Mouse (Mus musculus): ENCODE results near the gene Gucy2d. TPM values are rescaled to one million over a fixed set of nuclear protein-coding genes. Genes with fewer than 3 reads are reported as not detected.

The Gucy2d gene
- 0.18 TPM in 1 of 2 replicates, not detected in the other for total RNA-seq (2014; rRNA removed)
- 0.18 and 0.20 TPM in 2 replicates for polyA plus RNA-seq (2015; fragmentation: Nextera tagmentation; extraction: Ambion mirVana)

DNA sequence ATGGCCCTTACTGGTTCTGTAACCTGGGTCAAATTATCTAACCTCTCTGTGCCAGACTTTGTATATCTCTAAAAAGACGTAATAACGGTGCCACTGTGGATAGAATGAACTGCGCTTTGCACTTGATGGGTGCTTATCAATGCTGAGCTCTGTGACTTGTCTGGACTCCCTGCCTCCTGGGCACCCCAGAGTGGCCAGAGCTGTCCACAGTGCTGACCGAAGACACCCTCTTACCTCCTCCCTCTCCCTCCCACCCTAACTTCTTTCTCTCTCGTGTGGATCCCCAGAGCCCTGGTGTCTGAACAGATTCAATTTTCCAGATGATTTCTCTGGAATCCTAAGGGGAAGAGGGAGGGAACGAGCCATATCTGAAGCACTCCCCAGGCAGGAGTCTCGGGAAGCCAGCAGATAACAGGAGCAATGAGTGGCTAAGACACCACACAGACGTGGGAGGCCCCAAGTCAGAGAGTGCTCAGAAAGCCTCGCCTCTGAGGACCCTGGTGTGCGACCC is at the start of gene Gucy2d:
Gene Gucy2d (plus strand): TSS at position 461 of the 511 bp plus-strand sequence.
- H3K36me3 ChIP-seq (ENCODE audit: insufficient read depth, low read length) = no peaks in the 10 kb centered on the region
- no peak within 1 kb of the TSS for H3K4me3 ChIP-seq (ENCODE audit: low read length)
- H3K27me3 ChIP-seq (ENCODE audit: insufficient read depth, low read length) = no peaks in the 10 kb centered on the region
- no peak for TF ChIP-seq CTCF (IDR thresholded peaks at IDR 0.05; ENCODE audit: low read depth)
- H3K4me1 ChIP-seq (ENCODE audit: insufficient read depth, low read length) = no peaks in the 10 kb centered on the region
- ATAC-seq (0 out of 2 replicates have a peak, but pooled peaks have one; percentile 35), DNase-seq (ENCODE audit: low spot score) (no peak)
- no peak within 1 kb of the TSS for H3K27ac ChIP-seq
- H3K9me3 ChIP-seq (ENCODE audit: low read length) = no peaks in the 10 kb centered on the region
- H3K9ac ChIP-seq (replicated peaks; ENCODE audit: low read length) = no peak within 1 kb of the TSS
- no peak within 1 kb of the TSS for H3K4me2 ChIP-seq (ENCODE audit: low read depth, low read length)
- WGBS = 45% methylated on average over 10 of the region's 10 CpGs

DNA sequence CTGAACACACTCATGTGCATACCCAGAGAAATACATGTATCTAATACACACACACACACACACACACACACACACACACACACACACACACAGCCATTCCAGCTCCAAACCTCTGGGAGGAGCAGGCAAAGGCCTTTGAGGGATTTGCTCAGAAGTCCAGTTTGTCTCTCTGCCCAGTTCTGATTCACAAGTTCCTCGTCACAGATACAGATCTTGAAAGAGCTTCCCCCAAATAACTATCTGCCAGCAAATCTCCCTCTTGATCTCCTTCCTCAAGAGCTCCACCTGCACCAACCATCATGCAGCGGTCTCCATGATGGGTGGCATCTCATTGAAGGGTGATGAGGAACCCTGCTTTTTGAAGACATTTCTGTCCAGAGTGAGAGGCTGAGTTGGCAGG is 49.7 kb upstream of the Gucy2d start:
- no peak overlapping the region for H3K4me3 ChIP-seq (ENCODE audit: low read length)
- H3K27me3 ChIP-seq (ENCODE audit: insufficient read depth, low read length) = no peaks in the 10 kb centered on the region
- H3K9me3 ChIP-seq (ENCODE audit: low read length) = no peaks in the 10 kb centered on the region
- DNase-seq (ENCODE audit: low spot score) (no peak), ATAC-seq (no peak)
- no peaks in the 10 kb centered on the region for H3K4me1 ChIP-seq (ENCODE audit: insufficient read depth, low read length)
- no peaks in the 10 kb centered on the region for H3K36me3 ChIP-seq (ENCODE audit: insufficient read depth, low read length)
- WGBS = 85% methylated on average over 2 of the region's 2 CpGs
- H3K27ac ChIP-seq = no peak overlapping the region
- no peak overlapping the region for H3K9ac ChIP-seq (replicated peaks; ENCODE audit: low read length)
- H3K4me2 ChIP-seq (ENCODE audit: low read depth, low read length) = no peak overlapping the region
- no peak for TF ChIP-seq CTCF (IDR thresholded peaks at IDR 0.05; ENCODE audit: low read depth)

DNA sequence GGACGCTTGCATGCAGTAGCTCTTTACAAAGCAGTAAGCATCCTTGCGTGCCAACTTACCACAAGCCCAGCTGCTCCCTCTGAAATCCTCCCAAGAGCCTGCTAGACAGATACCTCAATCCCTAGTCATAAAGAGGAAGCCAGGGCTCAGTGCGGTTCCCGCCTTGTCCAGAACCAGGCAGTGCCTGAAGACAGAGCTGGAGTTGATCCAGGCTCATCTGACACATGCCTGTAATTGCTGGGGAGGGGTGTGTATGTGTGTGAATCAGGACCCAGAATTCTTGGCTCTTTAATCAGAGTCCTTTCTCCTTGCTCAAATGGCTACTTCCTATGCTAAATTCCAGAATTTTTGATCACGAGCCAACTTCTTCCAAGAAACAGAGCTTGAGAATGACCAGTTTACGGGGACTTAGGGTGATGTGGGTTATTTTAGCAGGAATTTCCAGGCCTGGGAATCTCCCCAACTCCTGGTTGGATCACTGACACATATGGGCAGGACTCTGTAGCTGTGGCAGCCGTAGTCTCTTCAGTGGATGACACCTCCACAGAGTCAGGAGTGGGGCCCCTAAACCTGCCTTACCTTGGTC is 48.8 kb upstream of the Gucy2d start:
- Histone ChIP-seq H3K9ac (replicated peaks; ENCODE audit: low read length) (no peak overlapping the region), H3K36me3 (ENCODE audit: insufficient read depth, low read length) (no peaks in the 10 kb centered on the region), H3K4me2 (ENCODE audit: low read depth, low read length) (no peak overlapping the region), H3K27ac (no peak overlapping the region), H3K27me3 (ENCODE audit: insufficient read depth, low read length) (no peaks in the 10 kb centered on the region), H3K4me1 (ENCODE audit: insufficient read depth, low read length) (no peaks in the 10 kb centered on the region), H3K4me3 (ENCODE audit: low read length) (no peak overlapping the region), H3K9me3 (ENCODE audit: low read length) (no peaks in the 10 kb centered on the region)
- peak; percentile 74 for DNase-seq (ENCODE audit: low spot score)
- peak; percentile 75 for ATAC-seq
- TF ChIP-seq CTCF (IDR thresholded peaks at IDR 0.05; ENCODE audit: low read depth) = no peak
- WGBS = 48% methylated on average over 7 of the region's 7 CpGs

DNA sequence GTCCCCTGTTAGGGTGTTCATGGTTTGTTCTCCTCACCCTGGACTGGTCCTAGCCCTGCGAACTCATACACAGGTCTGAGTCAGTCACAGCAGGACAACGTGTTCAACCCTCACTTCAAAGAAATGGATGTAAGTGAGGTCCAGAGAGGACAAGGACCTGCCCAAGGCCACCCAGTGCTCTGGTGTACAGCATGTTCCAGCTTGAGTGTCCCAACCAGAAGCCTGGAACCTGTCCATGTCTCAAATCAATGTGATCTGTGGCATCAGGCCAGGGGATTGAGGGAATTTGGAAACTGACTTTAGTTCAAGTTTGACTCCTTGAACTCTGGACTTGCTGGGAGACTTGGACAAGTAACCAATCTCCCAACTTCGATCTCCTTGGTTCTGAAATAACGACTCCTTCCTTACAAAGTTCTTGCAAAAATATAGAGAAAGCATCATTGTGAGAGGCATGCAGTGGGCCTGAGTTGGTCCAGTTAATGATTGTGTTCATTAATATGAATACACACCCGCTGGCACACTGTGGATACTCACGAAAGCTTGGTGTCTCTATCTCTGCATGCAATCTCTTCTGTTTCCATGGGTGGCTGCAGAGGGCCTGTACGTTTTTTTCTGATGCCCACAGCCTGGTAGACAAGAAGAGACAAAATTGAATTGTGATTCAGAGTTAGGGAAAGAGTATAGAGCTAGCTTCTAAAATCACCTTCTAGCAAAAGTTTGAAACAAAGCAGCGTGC is 47.6 kb upstream of the Gucy2d start:
- no peak for ATAC-seq
- Histone ChIP-seq H3K4me3 (ENCODE audit: low read length) (no peak overlapping the region), H3K27me3 (ENCODE audit: insufficient read depth, low read length) (no peaks in the 10 kb centered on the region), H3K9me3 (ENCODE audit: low read length) (no peaks in the 10 kb centered on the region), H3K36me3 (ENCODE audit: insufficient read depth, low read length) (no peaks in the 10 kb centered on the region), H3K9ac (replicated peaks; ENCODE audit: low read length) (no peak overlapping the region), H3K4me2 (ENCODE audit: low read depth, low read length) (no peak overlapping the region), H3K27ac (no peak overlapping the region), H3K4me1 (ENCODE audit: insufficient read depth, low read length) (no peaks in the 10 kb centered on the region)
- no peak for TF ChIP-seq CTCF (IDR thresholded peaks at IDR 0.05; ENCODE audit: low read depth)
- DNase-seq (ENCODE audit: low spot score) = no peak
- WGBS = 78% methylated on average over 8 of the region's 8 CpGs

DNA sequence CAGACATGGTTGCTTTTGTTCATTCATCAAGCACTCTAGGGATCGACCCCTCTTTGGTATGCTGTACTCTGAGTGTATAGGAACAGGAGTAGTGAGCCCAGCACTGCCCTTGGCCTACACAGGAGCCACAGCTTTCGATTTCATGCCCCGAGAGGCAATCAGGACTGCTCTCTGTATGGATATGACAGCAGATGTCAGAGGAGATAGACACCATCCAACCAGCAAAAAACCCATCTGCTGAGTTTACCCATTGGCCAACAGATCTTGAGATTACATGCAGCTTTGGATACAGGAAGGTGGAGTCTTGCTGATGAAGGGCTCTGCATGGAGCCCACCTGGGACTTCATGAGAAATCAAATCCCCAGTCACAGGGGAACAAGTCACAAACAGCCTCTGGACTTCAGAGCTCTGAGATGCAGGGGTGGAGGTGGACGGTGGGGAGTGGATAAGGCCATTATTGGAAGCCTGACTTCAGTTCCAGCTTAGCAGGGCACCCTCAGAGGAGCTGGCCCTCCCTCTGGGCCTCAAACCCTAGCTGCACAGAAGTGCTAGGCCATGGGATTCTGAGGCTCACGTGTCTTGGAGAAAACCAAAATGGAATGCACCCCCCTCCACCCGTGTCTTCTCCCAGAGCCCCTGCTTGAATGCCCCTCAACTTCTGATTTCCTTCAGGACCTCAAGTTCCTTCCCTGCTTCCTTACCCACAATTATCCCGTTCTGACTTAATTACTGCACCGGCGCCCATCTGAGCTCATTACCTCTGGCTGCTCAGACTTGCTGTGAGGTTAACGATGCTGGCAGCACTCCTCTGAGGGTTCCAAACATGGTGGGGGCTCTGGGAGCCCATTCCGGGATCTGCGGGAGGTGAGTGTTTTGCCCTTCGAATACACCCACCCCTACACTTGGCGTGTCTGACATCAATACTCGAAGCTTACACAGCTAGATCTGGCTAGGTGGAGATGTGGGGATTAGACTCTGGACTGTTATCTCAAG is 37.3 kb upstream of the Gucy2d start:
- DNase-seq (ENCODE audit: low spot score) (peak; percentile 71), ATAC-seq (peak; percentile 90)
- no peak for TF ChIP-seq CTCF (IDR thresholded peaks at IDR 0.05; ENCODE audit: low read depth)
- 47% methylated on average over 14 of the region's 15 CpGs for WGBS
- H3K4me3 ChIP-seq (ENCODE audit: low read length) = no peak overlapping the region
- H3K9me3 ChIP-seq (ENCODE audit: low read length) = no peaks in the 10 kb centered on the region
- peak overlapping the region; percentile 70 for H3K27ac ChIP-seq
- H3K9ac ChIP-seq (replicated peaks; ENCODE audit: low read length) = no peak overlapping the region
- H3K36me3 ChIP-seq (ENCODE audit: insufficient read depth, low read length) = no peaks in the 10 kb centered on the region
- H3K4me1 ChIP-seq (ENCODE audit: insufficient read depth, low read length) = peaks cover 10% of the 10 kb centered on the region; the same call in 1 of the 2 replicates
- H3K27me3 ChIP-seq (ENCODE audit: insufficient read depth, low read length) = no peaks in the 10 kb centered on the region
- H3K4me2 ChIP-seq (ENCODE audit: low read depth, low read length) = no peak overlapping the region

DNA sequence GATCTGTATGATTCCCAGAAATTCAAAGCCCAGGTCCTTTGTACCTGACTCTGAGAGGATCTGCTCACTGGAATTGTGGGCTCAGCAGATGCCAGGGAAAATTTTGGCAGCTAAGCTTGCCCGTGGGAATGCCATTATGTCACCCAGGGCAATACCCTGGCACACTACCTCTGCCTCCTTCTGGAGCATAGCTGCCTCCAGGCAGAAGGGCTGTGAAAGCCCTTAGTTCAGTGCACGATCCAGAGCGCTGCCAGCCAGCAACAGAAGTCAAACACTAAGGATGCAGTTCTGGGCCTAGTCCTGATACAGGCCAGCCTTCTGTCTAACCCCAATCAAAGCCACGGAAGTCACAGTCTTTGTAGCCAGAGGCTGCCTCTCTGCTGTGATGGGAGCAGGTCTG is 36.2 kb upstream of the Gucy2d start:
- no peak for TF ChIP-seq CTCF (IDR thresholded peaks at IDR 0.05; ENCODE audit: low read depth)
- peak; percentile 76 for DNase-seq (ENCODE audit: low spot score)

More for the DNA sequence above, 36.2 kb upstream of the Gucy2d start:
- Histone ChIP-seq H3K4me2 (ENCODE audit: low read depth, low read length) (no peak overlapping the region), H3K4me1 (ENCODE audit: insufficient read depth, low read length) (peaks cover 10% of the 10 kb centered on the region; the same call in 1 of the 2 replicates), H3K36me3 (ENCODE audit: insufficient read depth, low read length) (no peaks in the 10 kb centered on the region), H3K9ac (replicated peaks; ENCODE audit: low read length) (no peak overlapping the region), H3K27me3 (ENCODE audit: insufficient read depth, low read length) (no peaks in the 10 kb centered on the region), H3K9me3 (ENCODE audit: low read length) (no peaks in the 10 kb centered on the region), H3K4me3 (ENCODE audit: low read length) (no peak overlapping the region), H3K27ac (peak overlapping the region; percentile 70)
- ATAC-seq = peak; percentile 87
- WGBS = 31% methylated on average over 4 of the region's 4 CpGs

Measured in hindbrain, postnatal 0 days (tissue).